Mouse (Mus musculus): ENCODE data around the gene Arrdc4. TPM values are rescaled to one million over a fixed set of nuclear protein-coding genes. Genes with fewer than 3 reads are reported as not detected.

Arrdc4 gene
- not detected in 2 replicates for polyA plus RNA-seq (2012)

GRCm38 (mm10) chr7:68748761-68749635 is at the start of gene Arrdc4:
TSS of gene Arrdc4 (minus strand) at chr7:68749241.
- TF ChIP-seq GATA1 (IDR thresholded peaks at IDR 0.05; ENCODE audit: low read length), result no peak

GRCm38 (mm10) chr7:68795578-68795977 is 46.5 kb upstream of the Arrdc4 start:
- no peak for TF ChIP-seq GATA1 (IDR thresholded peaks at IDR 0.05; ENCODE audit: low read length)

GRCm38 (mm10) chr7:68788711-68789110 is 39.7 kb upstream of the Arrdc4 start:
- TF ChIP-seq GATA1 (IDR thresholded peaks at IDR 0.05; ENCODE audit: low read length), result no peak

DNA sequence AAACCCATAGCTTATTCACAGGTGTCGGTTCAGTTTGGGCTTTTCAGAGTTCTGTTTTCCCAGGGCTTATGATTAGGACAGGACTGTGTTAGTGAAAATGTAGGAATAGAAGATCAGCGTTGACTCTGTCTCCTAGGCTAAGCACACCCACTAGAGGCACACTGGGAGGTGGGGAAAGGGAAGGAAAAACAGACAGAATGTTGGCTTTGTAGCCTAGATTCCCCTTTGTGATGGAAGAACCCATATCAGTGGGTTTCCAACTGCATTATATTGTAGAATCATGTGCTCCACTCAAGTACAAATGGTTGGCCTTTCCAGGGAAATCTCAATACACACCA is 22.7 kb upstream of the Arrdc4 start:
- no peak for TF ChIP-seq GATA1 (IDR thresholded peaks at IDR 0.05; ENCODE audit: low read length)

DNA sequence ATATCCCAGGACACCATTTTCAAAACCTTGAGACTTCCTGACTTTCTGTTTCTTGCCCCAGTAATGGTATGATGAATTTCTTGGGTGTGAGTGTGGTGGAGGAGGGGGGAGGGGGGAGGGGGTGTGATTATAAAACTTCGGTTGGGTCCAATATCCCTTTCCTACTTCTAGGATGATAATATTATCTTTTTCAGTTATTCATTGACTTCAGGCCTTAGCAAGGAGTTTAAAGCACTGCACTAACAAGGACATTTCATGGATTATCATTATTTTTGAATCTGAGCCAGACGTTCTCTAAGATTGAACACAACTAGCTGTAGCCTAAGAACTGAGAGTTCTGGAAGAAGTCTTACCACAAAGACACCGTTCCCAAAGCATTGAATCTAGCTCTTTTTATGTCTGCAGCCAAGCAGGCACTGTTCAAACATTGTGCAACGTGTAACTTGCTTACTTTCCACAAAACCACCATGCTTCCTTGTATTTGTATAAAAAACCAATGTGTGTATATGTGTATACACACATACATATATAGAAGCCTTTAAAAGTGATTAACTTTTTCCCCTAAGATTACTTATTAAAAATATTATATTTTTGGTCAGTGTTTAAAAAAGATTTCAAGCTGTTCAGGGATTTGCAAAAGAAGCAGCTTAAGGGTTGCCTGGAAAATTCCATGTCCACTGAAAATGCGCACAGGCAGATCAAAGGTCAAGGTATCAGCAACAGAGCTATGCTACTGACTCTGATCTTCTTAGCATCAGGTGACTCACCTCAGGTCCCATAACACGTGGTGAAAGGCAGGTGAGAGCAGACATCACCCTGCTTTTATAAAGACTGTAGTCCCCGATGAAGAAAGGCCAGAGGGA is 22.1 kb upstream of the Arrdc4 start:
- no peak for TF ChIP-seq GATA1 (IDR thresholded peaks at IDR 0.05; ENCODE audit: low read length)

DNA sequence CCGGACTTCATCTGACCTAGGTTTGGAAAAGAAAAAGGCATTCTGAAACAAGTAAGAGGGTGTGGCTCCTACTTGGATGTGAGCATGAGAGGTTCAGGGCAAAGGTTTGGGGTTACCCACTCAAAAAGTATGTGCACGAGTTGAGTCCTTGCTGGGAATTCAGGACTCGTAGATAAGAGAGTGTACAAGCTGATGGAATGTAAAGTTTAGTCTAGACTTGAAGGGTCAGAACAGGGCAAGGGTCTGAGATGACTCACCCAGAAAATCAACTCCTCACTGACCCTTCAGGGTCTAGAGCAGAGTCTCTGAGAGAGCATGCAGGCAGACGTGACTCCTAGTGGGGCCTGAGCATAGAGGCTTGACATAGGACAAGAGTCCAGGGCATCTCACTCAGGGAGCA is 16.9 kb upstream of the Arrdc4 start:
- TF ChIP-seq GATA1 (IDR thresholded peaks at IDR 0.05; ENCODE audit: low read length), result no peak

- TF ChIP-seq GATA1 (IDR thresholded peaks at IDR 0.05; ENCODE audit: low read length), result no peak
Observed at GRCm38 (mm10) chr7:68759148-68759724, 10.2 kb upstream of the Arrdc4 start.

DNA sequence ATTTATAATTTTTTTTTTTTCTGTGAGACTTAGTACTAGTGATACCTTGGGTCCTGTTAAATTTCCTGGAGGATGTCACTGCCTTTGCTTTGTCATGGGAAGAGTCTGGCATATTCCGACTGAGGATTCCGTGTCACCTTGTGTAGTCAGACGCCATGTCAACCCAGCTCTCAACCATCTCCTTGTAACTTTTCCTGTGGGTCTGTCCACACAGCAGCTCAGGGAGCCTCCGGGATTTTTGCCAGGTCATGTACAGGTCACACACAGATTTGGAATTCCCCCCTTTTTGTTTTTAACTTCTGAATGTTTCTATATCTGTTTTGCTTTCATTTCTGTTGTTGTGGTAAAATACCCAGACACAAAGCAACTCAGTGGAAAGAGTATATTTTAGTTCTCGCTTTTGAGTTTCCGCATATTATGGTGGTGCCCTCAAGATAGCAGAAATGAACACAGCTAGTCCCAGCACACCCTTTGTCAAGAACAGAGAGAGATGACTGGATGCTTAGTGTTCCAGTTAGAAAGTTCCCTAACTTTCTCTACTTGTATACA is 7.7 kb upstream of the Arrdc4 start:
- no peak for TF ChIP-seq GATA1 (IDR thresholded peaks at IDR 0.05; ENCODE audit: low read length)

- no peak for TF ChIP-seq GATA1 (IDR thresholded peaks at IDR 0.05; ENCODE audit: low read length)
Observed at GRCm38 (mm10) chr7:68749919-68750318, 878 bp upstream of the Arrdc4 start.

DNA sequence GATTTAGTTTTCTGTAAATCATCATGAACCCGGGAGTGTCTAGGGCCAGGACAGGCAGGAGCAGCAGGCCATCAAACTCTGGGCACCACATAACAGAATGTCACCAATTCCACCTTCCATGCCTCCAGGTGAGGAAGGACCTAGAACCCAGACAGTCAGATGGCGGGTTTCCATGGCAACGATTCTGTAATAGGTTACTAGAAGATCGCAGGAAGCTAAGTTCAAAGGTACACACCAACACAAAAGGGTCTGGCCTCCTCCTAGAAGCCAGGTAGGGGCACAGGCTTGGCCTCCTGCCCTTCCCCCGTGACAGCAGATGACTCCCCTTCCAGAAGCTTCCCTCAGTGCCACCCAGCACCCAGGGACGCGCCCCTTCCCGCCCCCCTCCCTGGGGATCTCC is 680 bp downstream of the Arrdc4 start:
- TF ChIP-seq GATA1 (IDR thresholded peaks at IDR 0.05; ENCODE audit: low read length), result no peak

GRCm38 (mm10) chr7:68744616-68745015 is 4.4 kb downstream of the Arrdc4 start:
- TF ChIP-seq GATA1 (IDR thresholded peaks at IDR 0.05; ENCODE audit: low read length), result no peak

GRCm38 (mm10) chr7:68744206-68744605 is 4.8 kb downstream of the Arrdc4 start:
- no peak for TF ChIP-seq GATA1 (IDR thresholded peaks at IDR 0.05; ENCODE audit: low read length)

DNA sequence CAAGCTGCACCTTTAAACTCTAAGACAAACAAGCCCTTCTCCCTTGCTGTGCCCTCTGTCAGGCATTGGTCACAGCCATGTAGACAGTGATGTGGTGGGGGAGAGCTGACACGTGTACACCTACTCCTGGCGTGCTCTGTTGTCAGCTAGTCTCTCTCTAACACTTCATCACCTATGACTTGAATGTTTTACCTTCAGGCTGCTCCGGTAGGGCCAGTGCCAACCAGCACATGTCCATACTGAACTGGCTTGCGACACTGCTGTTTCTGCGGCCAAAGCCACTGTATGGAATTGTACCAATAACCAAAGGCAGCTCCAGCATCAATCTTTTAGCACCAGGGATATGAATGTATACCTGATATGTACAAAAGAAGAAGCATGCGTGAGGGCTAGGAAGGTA is 8.3 kb downstream of the Arrdc4 start:
- no peak for TF ChIP-seq GATA1 (IDR thresholded peaks at IDR 0.05; ENCODE audit: low read length)

GRCm38 (mm10) chr7:68738676-68739399 is 10.2 kb downstream of the Arrdc4 start:
- no peak for TF ChIP-seq GATA1 (IDR thresholded peaks at IDR 0.05; ENCODE audit: low read length)

DNA sequence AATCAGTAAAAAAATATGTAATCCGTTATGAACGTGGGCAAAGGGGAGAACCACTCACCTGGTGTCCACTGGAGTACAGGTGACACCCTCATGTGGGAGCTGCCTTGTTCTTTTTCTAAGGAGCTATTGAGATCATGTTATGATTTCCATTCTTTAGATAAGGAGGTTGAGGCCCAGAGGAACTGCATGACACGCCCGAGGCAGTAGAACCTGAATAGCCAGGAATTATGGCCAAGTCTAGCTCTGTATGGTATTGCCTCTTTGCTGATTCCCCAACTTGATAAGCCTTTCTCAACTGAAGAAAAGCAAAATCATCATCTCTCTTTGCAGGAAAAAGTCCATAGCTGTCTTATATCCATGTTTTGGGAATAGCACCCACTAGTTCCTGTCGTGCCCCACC is 22.7 kb downstream of the Arrdc4 start:
- TF ChIP-seq GATA1 (IDR thresholded peaks at IDR 0.05; ENCODE audit: low read length), result no peak
